Mouse (Mus musculus) lung, embryonic 16.5 days (tissue): ENCODE results near the gene Mia. TPM values are rescaled to one million over a fixed set of nuclear protein-coding genes. Genes with fewer than 3 reads are reported as not detected.
A peak's percentile ranks its signal among the peaks of the same experiment; 100 is the strongest.

Source experiments
- ATAC-seq: fragments of 200-750 bp; cut with Nextera tagmentation; 2 replicates; pipeline ENCODE4 v1.8.0; 2017; ENCODE audit warnings: low read depth, mild to moderate bottlenecking, moderate library complexity
- H3K27ac ChIP-seq: fragments of 300-500 bp; sonication (generic); 2 replicates; pipeline ENCODE4 v1.5.1; 2014; ENCODE audit warnings: mild to moderate bottlenecking, control low read depth, low read length
- H3K27me3 ChIP-seq: fragments of 300-500 bp; sonication (generic); 2 replicates; pipeline ENCODE4 v1.6.1; 2014; ENCODE audit warnings: low read depth, low read length, mixed read lengths; ENCODE audit not compliant: control insufficient read depth, insufficient read depth
- H3K36me3 ChIP-seq: fragments of 300-500 bp; sonication (generic); 2 replicates; pipeline ENCODE4 v1.6.1; 2014; ENCODE audit warnings: low read length; ENCODE audit not compliant: control insufficient read depth, insufficient read depth
- H3K4me1 ChIP-seq: fragments of 300-500 bp; sonication (generic); replicated peaks from 2 replicates; pipeline ENCODE4 v1.6.1; 2014; ENCODE audit warnings: low read length, mixed read lengths; ENCODE audit not compliant: control insufficient read depth, insufficient read depth
- H3K4me2 ChIP-seq: fragments of 300-500 bp; sonication (generic); 2 replicates; pipeline ENCODE4 v1.6.1; 2014; ENCODE audit warnings: low read depth, low read length, control low read depth
- H3K4me3 ChIP-seq: fragments of 300-500 bp; sonication (generic); 2 replicates; pipeline ENCODE4 v1.5.1; 2014; ENCODE audit warnings: mild to moderate bottlenecking, low read length, control low read depth
- H3K9ac ChIP-seq: fragments of 300-500 bp; sonication (generic); 2 replicates; pipeline ENCODE4 v1.6.1; 2014; ENCODE audit warnings: low read length, control low read depth
- H3K9me3 ChIP-seq: fragments of 300-500 bp; sonication (generic); 2 replicates; pipeline ENCODE4 v1.6.1; 2016; ENCODE audit warnings: low read length; ENCODE audit not compliant: control insufficient read depth
- WGBS: fragments of 180-500 bp; shearing (Covaris S2); extraction: QIAGEN DNeasy Blood & Tissue Kit; methylation state at CpG from one replicate; pipeline ENCODE4 v1.1.7; 2014; 5-methylcytosine and 5-hydroxymethylcytosine counted together
- polyA plus RNA-seq: library from polyadenylated mRNA; unstranded; fragments of >200 nt; fragmentation: Nextera tagmentation; extraction: Ambion mirVana; gene quantifications from 2 replicates; pipeline ENCODE4 v1.2.1, GENCODE M21; 2015

The Mia gene
- polyA plus RNA-seq, 1 experiment from 2014 or later = 170 TPM

- peak overlapping the region; percentile 62 for H3K4me3 ChIP-seq
- H3K9me3 ChIP-seq = no peaks in the 10 kb centered on the region
- peak overlapping the region; percentile 99; the same call in 1 of the 2 replicates for H3K27ac ChIP-seq
- H3K4me1 ChIP-seq = peaks cover 52% of the 10 kb centered on the region
- peak overlapping the region; percentile 89 for H3K4me2 ChIP-seq
- H3K9ac ChIP-seq = peak overlapping the region; percentile 92
- H3K36me3 ChIP-seq = peaks cover 10% of the 10 kb centered on the region
- WGBS = 56% methylated on average over 23 of the region's 23 CpGs
- H3K27me3 ChIP-seq = no peaks in the 10 kb centered on the region
- no peak for ATAC-seq
These were observed 15.8 kb downstream of the Mia start for GRCm38 (mm10) chr7:27165007-27165655.

- H3K9ac ChIP-seq = peak overlapping the region; percentile 92; the same call in 1 of the 2 replicates
- peak overlapping the region; percentile 62 for H3K4me3 ChIP-seq
- WGBS = 80% methylated on average over 33 of the region's 33 CpGs
- no peak overlapping the region for H3K27ac ChIP-seq
- H3K4me1 ChIP-seq = peaks cover 53% of the 10 kb centered on the region
- H3K27me3 ChIP-seq = no peaks in the 10 kb centered on the region
- H3K9me3 ChIP-seq = no peaks in the 10 kb centered on the region
- H3K36me3 ChIP-seq = peaks cover 12% of the 10 kb centered on the region
- no peak for ATAC-seq
- peak overlapping the region; percentile 89 for H3K4me2 ChIP-seq
These were observed 16.6 kb downstream of the Mia start for GRCm38 (mm10) chr7:27164112-27164947.

GRCm38 (mm10) chr7:27163450-27163805, 17.5 kb downstream of the Mia start:
- H3K4me2 ChIP-seq = peak overlapping the region; percentile 89
- H3K36me3 ChIP-seq = peaks cover 20% of the 10 kb centered on the region
- H3K27ac ChIP-seq = peak overlapping the region; percentile 34
- peak overlapping the region; percentile 32 for H3K9ac ChIP-seq
- H3K9me3 ChIP-seq = no peaks in the 10 kb centered on the region
- ATAC-seq = no peak
- 51% methylated on average over 5 of the region's 5 CpGs for whole genome bisulfite sequencing
- peaks cover 53% of the 10 kb centered on the region for H3K4me1 ChIP-seq
- peak overlapping the region; percentile 5 for H3K4me3 ChIP-seq
- H3K27me3 ChIP-seq = no peaks in the 10 kb centered on the region

GRCm38 (mm10) chr7:27162780-27163449, 18.0 kb downstream of the Mia start:
- Histone ChIP-seq H3K4me1 (peaks cover 52% of the 10 kb centered on the region), H3K4me2 (peak overlapping the region; percentile 89), H3K27me3 (no peaks in the 10 kb centered on the region), H3K36me3 (peaks cover 21% of the 10 kb centered on the region), H3K4me3 (peak overlapping the region; percentile 16), H3K27ac (peak overlapping the region; percentile 34), H3K9me3 (no peaks in the 10 kb centered on the region), H3K9ac (peak overlapping the region; percentile 32)
- no peak for ATAC-seq
- WGBS = 64% methylated on average over 5 of the region's 5 CpGs

DNA sequence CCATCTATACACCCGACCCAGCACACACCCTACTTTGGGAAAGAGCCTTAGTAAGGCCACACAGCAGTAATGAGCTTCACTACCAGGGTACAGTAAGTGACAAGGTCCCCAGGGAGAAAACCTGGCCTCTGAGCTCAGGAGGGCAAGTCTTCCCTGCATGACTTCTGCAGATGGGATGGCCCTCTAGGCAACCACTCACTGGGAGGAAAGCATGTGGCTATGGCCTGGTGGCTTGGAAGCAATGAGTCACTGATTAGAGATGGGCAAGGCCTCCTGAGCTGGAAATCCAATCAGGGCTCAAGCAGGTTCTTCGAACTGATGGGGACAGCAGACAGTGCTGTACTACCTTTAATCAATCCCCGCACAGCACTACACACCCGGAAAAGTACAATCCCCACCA, 19.2 kb downstream of the Mia start:
- Histone ChIP-seq H3K4me1 (peaks cover 44% of the 10 kb centered on the region), H3K36me3 (peaks cover 27% of the 10 kb centered on the region), H3K27ac (no peak overlapping the region), H3K4me3 (no peak overlapping the region), H3K9me3 (no peaks in the 10 kb centered on the region), H3K4me2 (no peak overlapping the region), H3K9ac (peak overlapping the region; percentile 14; the same call in 1 of the 2 replicates), H3K27me3 (no peaks in the 10 kb centered on the region)
- 75% methylated on average over 4 of the region's 4 CpGs for WGBS
- no peak for ATAC-seq

DNA sequence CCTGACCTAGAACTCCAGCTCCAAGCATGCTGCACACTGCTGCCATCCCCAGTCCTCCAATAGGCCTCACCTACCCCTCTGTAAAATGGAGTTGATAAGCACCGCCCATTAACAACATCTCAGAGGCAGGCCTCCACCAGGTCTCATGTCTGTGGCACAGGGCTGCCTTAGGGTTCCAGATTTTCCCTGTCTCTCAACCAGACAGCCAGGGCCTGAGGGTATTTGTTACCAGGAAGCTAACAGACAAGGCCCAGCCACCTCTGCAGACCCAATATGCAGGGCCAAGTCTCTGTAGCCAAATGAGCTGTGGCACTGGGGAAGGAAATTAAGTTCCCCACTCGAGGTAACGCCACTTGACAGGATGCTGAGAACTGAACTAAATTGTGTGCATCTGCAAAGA, 20.0 kb downstream of the Mia start:
- no peak overlapping the region for H3K9ac ChIP-seq
- no peaks in the 10 kb centered on the region for H3K27me3 ChIP-seq
- peaks cover 27% of the 10 kb centered on the region for H3K36me3 ChIP-seq
- no peak overlapping the region for H3K4me2 ChIP-seq
- no peak overlapping the region for H3K27ac ChIP-seq
- no peaks in the 10 kb centered on the region for H3K9me3 ChIP-seq
- 82% methylated on average over 3 of the region's 3 CpGs for WGBS
- no peak for ATAC-seq
- no peak overlapping the region for H3K4me3 ChIP-seq
- peaks cover 44% of the 10 kb centered on the region for H3K4me1 ChIP-seq

DNA sequence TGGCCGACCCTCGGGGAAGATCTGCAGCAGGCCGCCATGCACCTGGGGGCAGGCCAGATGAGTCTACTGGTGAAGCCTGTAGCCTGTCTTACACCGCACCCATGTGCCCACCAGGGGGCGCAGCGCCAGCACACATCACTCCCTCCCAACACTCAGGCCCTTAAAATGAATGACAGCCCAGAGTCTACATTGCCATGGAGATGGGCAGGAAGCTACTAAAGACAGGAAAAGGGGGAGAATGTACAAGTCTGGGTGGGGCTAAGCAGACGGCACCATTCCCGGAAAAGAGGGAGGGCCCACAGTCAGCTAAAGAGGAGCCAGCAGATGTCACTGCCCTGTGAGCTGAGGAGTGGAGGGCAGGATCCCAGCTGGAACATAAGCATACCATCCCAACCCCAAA, 21.1 kb downstream of the Mia start:
- peak overlapping the region; percentile 7; the same call in 1 of the 2 replicates for H3K27ac ChIP-seq
- no peaks in the 10 kb centered on the region for H3K9me3 ChIP-seq
- H3K27me3 ChIP-seq = no peaks in the 10 kb centered on the region
- H3K4me1 ChIP-seq = peaks cover 37% of the 10 kb centered on the region
- peaks cover 26% of the 10 kb centered on the region for H3K36me3 ChIP-seq
- no peak overlapping the region for H3K9ac ChIP-seq
- no peak overlapping the region for H3K4me2 ChIP-seq
- ATAC-seq = peak; percentile 95
- no peak overlapping the region for H3K4me3 ChIP-seq
- 7% methylated on average over 8 of the region's 8 CpGs for WGBS

- H3K4me3 ChIP-seq = no peak overlapping the region
- no peaks in the 10 kb centered on the region for H3K9me3 ChIP-seq
- H3K36me3 ChIP-seq = peaks cover 19% of the 10 kb centered on the region
- no peak for ATAC-seq
- peaks cover 31% of the 10 kb centered on the region for H3K4me1 ChIP-seq
- H3K9ac ChIP-seq = no peak overlapping the region
- no peak overlapping the region for H3K4me2 ChIP-seq
- 90% methylated on average over 6 of the region's 6 CpGs for WGBS
- H3K27me3 ChIP-seq = no peaks in the 10 kb centered on the region
- no peak overlapping the region for H3K27ac ChIP-seq
These were observed 21.7 kb downstream of the Mia start for GRCm38 (mm10) chr7:27159256-27159655.

GRCm38 (mm10) chr7:27158171-27158570, 22.8 kb downstream of the Mia start:
- no peak overlapping the region for H3K27ac ChIP-seq
- H3K4me1 ChIP-seq = peaks cover 21% of the 10 kb centered on the region
- H3K9me3 ChIP-seq = no peaks in the 10 kb centered on the region
- H3K27me3 ChIP-seq = no peaks in the 10 kb centered on the region
- no peak overlapping the region for H3K4me3 ChIP-seq
- H3K4me2 ChIP-seq = no peak overlapping the region
- H3K36me3 ChIP-seq = peaks cover 18% of the 10 kb centered on the region
- 95% methylated on average over 9 of the region's 9 CpGs for WGBS
- no peak overlapping the region for H3K9ac ChIP-seq
- ATAC-seq = no peak
